Mouse (Mus musculus): ENCODE measurements around the gene Pkm.

DNA sequence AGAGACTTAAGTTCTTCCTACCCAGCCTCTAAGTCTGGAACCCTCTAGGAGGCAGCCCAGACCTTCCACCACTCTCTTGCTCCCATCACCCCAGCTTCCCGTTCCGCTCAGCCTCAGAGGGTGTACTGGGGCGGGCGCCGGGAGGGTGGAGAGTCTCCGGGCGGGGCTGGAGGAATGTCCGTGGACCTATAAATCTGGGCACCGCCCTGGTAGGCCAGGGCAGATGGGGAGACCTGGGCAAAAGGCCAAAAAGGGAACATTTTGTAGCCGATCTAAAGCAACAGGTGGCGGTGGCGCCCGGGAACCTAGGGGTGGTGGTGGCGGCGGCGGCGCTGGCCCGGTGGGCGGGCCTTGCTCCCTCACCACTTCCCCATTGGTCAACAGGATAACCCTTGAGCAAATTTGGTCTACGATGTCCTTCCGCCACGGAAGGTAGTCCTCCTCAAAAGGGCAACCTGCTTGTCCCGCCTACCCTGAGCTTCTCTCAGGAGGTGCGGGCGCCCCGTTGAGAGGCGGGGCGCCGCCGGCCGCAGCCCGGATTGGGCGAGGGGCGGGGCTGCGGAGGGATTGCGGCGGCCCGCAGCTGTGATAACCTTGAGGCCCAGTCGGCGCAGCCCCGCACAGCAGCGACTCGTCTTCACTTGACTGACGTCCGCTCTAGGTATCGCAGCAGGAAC, at the start of gene Pkm:
- TF ChIP-seq EP300 (IDR thresholded peaks at IDR 0.05; ENCODE audit: low read depth) = no peak
- TF ChIP-seq CTCF (IDR thresholded peaks at IDR 0.05; ENCODE audit: low read depth) = no peak
